Mouse (Mus musculus): Measurements from ENCODE around the gene Ccr5.

The Ccr5 gene

DNA sequence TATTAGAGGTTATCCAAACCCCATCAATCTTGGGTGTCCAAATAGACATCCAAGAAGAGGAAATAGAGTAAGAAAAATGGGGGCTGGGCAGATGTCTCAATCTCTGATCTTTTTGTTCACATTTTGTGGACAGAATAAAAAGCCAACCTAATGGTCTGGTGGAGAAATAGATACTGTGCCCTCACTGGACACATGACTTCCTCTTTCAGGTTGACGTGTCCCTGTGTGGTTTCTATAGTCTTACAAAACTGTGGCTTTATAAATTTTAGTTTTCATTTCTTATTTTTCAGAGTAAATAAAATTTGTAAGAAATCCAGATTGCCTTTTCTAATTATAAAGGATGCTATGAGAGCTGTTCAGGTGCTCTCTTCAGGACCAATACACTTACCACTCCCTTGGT lies 22.3 kb downstream of the Ccr5 start:
- DNase-seq = no peak

DNA sequence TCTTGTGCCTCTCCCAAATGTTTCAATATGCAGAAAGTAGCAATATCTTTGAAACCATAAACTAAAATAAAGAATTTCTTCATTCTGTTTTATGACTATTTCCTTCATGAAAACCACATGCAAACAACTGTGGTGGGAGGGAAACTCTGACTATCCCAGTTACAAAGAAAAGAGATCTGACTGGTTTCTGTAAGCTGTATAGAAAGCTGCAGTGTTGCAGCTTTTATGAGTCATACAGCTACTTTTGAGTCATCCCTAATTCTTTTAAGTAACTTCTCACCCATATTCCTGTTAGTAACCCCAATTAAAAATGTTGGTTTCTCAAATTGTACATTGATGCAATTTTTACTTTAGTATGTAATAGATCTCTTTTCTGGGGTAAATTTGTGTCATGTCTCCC lies 25.0 kb downstream of the Ccr5 start:
- DNase-seq = no peak

Data from cerebellum, postnatal 10 days (tissue).